Mouse (Mus musculus): ENCODE results near the gene 1700001K19Rik. TPM values are rescaled to one million over a fixed set of nuclear protein-coding genes. Genes with fewer than 3 reads are reported as not detected.
"Not testable (repeated sequence)": the region's sequence is repeated elsewhere in the genome, so short reads cannot be mapped to it uniquely, and the experiment has no call there.

1700001K19Rik gene
- polyA plus RNA-seq, 1 experiment, result not detected

DNA sequence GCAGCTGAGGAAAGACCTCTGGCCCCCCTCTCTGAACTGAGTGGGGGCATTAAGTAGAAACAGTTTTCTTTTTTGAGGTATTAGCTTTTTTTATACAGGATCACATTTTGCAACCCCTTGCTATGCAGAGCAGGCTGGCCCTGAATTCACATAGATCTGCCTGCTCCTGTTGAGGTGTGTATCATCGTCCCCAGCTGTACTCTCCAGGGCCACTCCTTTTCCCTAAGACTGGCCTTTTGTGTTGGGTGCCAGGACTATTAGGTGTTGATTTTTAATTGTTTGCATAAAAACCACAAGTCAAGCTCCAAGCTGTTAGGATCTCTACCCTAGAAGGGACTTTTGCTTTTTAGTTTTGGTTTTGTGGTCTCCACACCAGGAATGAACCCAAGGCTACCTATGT, 15.7 kb upstream of the 1700001K19Rik start:
- H3K27ac ChIP-seq (ENCODE audit: insufficient read depth, low read length), result peak overlapping the region; percentile 91
- no peaks in the 10 kb centered on the region for H3K27me3 ChIP-seq (ENCODE audit: control insufficient read depth, insufficient read depth, low read length, poor library complexity, severe bottlenecking)
- peak overlapping the region; percentile 32 for H3K4me3 ChIP-seq (ENCODE audit: low read depth, low read length)
- no peaks in the 10 kb centered on the region for H3K9me3 ChIP-seq (replicated peaks; ENCODE audit: control insufficient read depth, insufficient read depth, low read length, poor library complexity, severe bottlenecking)
- peak overlapping the region; percentile 94 for H3K9ac ChIP-seq (ENCODE audit: low read depth, poor library complexity, severe bottlenecking)
- no peaks in the 10 kb centered on the region for H3K4me1 ChIP-seq (ENCODE audit: control insufficient read depth, insufficient read depth, low read length)
- peaks cover 24% of the 10 kb centered on the region for H3K36me3 ChIP-seq (ENCODE audit: control insufficient read depth, insufficient read depth, low read length, poor library complexity, severe bottlenecking)
- TF ChIP-seq POLR2A (IDR thresholded peaks at IDR 0.05; ENCODE audit: insufficient read depth, low read length) (no peak), CTCF (IDR thresholded peaks at IDR 0.05; ENCODE audit: low read depth, low read length) (no peak), EP300 (IDR thresholded peaks at IDR 0.05; ENCODE audit: insufficient read depth, low read depth, low read length) (no peak)

DNA sequence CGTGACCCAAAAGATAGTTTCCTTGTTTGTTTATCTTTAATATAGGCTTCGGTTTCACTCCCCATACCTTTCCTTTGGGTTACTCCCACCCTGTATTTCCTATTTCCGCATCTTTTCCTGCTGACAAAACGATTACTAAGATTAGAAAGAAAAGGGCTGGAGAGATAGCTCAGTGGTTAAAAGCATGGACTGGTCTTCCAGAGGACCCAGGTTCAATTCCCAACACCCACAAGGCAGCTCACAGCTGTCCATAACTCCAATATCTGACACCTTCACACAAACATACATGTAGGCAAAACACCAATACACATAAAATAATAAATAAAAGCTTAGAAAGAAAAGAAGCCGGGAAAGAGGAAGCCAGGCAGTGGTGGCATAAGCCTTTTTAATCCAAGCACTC, 15.0 kb upstream of the 1700001K19Rik start:
- H3K9ac ChIP-seq (ENCODE audit: low read depth, poor library complexity, severe bottlenecking), result peak overlapping the region; percentile 94
- TF ChIP-seq POLR2A (IDR thresholded peaks at IDR 0.05; ENCODE audit: insufficient read depth, low read length), result no peak
- TF ChIP-seq CTCF (IDR thresholded peaks at IDR 0.05; ENCODE audit: low read depth, low read length), result no peak
- no peak for TF ChIP-seq EP300 (IDR thresholded peaks at IDR 0.05; ENCODE audit: insufficient read depth, low read depth, low read length)
- H3K4me1 ChIP-seq (ENCODE audit: control insufficient read depth, insufficient read depth, low read length), result no peaks in the 10 kb centered on the region
- no peaks in the 10 kb centered on the region for H3K9me3 ChIP-seq (replicated peaks; ENCODE audit: control insufficient read depth, insufficient read depth, low read length, poor library complexity, severe bottlenecking)
- peak overlapping the region; percentile 91 for H3K27ac ChIP-seq (ENCODE audit: insufficient read depth, low read length)
- H3K4me3 ChIP-seq (ENCODE audit: low read depth, low read length), result peak overlapping the region; percentile 80
- peaks cover 29% of the 10 kb centered on the region for H3K36me3 ChIP-seq (ENCODE audit: control insufficient read depth, insufficient read depth, low read length, poor library complexity, severe bottlenecking)
- no peaks in the 10 kb centered on the region for H3K27me3 ChIP-seq (ENCODE audit: control insufficient read depth, insufficient read depth, low read length, poor library complexity, severe bottlenecking)

DNA sequence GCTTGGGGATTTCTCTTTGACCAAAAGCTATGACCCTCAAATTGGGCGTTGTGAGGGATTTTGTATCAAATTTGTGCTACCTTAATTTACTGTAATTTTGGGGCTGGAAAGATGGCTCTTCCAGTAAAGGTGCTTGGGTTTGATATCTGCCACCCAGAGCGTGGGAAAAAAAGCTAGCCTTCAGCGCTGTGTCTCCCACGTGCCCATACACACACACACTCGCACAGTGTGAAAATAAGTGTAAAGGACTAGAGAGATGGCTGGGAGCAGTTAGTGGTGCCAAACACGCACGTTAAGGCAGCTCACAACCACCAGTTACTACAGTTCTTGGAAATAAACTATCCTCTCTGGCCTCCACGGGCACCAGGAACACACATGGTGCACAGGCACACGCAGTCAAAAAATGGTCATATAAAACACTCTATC, 14.6 kb upstream of the 1700001K19Rik start:
- Histone ChIP-seq H3K36me3 (ENCODE audit: control insufficient read depth, insufficient read depth, low read length, poor library complexity, severe bottlenecking) (peaks cover 31% of the 10 kb centered on the region), H3K9me3 (replicated peaks; ENCODE audit: control insufficient read depth, insufficient read depth, low read length, poor library complexity, severe bottlenecking) (no peaks in the 10 kb centered on the region), H3K9ac (ENCODE audit: low read depth, poor library complexity, severe bottlenecking) (peak overlapping the region; percentile 94), H3K27me3 (ENCODE audit: control insufficient read depth, insufficient read depth, low read length, poor library complexity, severe bottlenecking) (no peaks in the 10 kb centered on the region), H3K27ac (ENCODE audit: insufficient read depth, low read length) (peak overlapping the region; percentile 91), H3K4me3 (ENCODE audit: low read depth, low read length) (peak overlapping the region; percentile 80), H3K4me1 (ENCODE audit: control insufficient read depth, insufficient read depth, low read length) (no peaks in the 10 kb centered on the region)
- peak; percentile 18 for TF ChIP-seq POLR2A (IDR thresholded peaks at IDR 0.05; ENCODE audit: insufficient read depth, low read length)
- TF ChIP-seq CTCF (IDR thresholded peaks at IDR 0.05; ENCODE audit: low read depth, low read length), result no peak
- no peak for TF ChIP-seq EP300 (IDR thresholded peaks at IDR 0.05; ENCODE audit: insufficient read depth, low read depth, low read length)

DNA sequence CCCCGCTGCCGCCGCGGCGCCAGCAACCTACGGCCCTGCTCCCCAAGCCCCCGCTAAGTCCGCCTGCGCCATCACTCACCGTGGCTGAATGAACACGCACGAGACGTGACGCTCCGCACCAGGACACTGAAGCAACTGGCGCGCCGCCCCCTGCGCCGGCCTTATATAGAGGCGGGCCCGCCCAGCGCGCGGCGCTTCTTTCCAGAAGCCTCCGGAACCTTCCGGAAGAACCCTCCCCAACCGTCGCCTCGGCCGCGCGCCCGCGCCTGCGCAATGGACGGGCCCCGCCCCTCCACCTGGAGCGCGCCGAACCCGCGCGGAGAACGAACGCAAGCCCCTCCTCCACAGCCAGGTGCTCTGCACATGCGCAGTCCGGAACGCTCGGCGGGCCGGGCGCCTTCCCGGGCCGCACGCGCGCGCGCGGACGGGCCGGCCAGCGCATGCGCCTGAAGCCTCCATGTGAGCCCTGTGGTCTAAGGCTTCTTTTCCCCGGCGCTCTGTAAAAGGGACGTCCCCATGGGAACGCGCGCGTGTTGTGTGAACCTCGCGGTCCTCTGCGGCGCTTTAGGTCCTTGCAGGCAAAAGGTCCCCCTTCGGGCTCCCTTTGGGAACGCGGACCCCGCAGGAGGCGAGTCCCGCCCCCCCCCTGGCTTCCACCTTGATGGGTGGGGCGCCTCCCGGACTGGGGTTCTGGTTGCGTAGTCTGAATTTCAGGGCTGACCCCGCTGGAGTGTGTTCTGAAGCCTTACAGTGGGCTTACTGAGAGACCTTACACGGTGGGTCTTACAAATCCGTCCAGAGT, 14.0 kb upstream of the 1700001K19Rik start:
- Histone ChIP-seq H3K4me3 (ENCODE audit: low read depth, low read length) (peak overlapping the region; percentile 87), H3K9me3 (replicated peaks; ENCODE audit: control insufficient read depth, insufficient read depth, low read length, poor library complexity, severe bottlenecking) (no peaks in the 10 kb centered on the region), H3K36me3 (ENCODE audit: control insufficient read depth, insufficient read depth, low read length, poor library complexity, severe bottlenecking) (peaks cover 37% of the 10 kb centered on the region), H3K27me3 (ENCODE audit: control insufficient read depth, insufficient read depth, low read length, poor library complexity, severe bottlenecking) (no peaks in the 10 kb centered on the region), H3K27ac (ENCODE audit: insufficient read depth, low read length) (peak overlapping the region; percentile 91), H3K9ac (ENCODE audit: low read depth, poor library complexity, severe bottlenecking) (peak overlapping the region; percentile 100), H3K4me1 (ENCODE audit: control insufficient read depth, insufficient read depth, low read length) (no peaks in the 10 kb centered on the region)
- TF ChIP-seq EP300 (IDR thresholded peaks at IDR 0.05; ENCODE audit: insufficient read depth, low read depth, low read length) (peak; percentile 61), CTCF (IDR thresholded peaks at IDR 0.05; ENCODE audit: low read depth, low read length) (no peak), POLR2A (IDR thresholded peaks at IDR 0.05; ENCODE audit: insufficient read depth, low read length) (peak; percentile 94)

DNA sequence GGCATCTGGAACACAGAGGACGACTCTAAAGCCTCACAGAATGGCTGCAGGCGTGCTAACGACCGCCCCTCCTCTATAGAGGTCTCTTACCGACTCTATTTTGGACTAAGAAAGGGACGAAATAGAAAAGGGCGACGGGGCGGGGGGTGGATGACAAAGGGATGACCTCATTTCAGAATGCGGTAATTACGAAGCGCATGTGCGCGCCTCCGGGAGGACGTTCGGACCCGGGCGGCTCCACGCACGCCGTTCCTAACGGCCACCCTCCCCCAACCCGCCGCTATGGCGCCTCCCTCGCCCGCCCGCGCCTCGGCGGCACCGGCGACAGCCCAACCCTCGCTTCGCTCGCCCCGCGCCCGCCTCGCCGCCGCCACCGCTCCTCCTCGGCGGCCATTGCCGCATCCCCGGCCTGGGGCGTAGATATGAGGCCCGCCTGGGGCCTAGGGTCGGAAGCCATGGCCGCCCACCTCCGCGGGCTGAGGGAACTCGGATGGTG, 13.3 kb upstream of the 1700001K19Rik start:
- H3K27me3 ChIP-seq (ENCODE audit: control insufficient read depth, insufficient read depth, low read length, poor library complexity, severe bottlenecking), result no peaks in the 10 kb centered on the region
- H3K4me1 ChIP-seq (ENCODE audit: control insufficient read depth, insufficient read depth, low read length), result no peaks in the 10 kb centered on the region
- peak overlapping the region; percentile 100 for H3K9ac ChIP-seq (ENCODE audit: low read depth, poor library complexity, severe bottlenecking)
- H3K9me3 ChIP-seq (replicated peaks; ENCODE audit: control insufficient read depth, insufficient read depth, low read length, poor library complexity, severe bottlenecking), result no peaks in the 10 kb centered on the region
- H3K4me3 ChIP-seq (ENCODE audit: low read depth, low read length), result peak overlapping the region; percentile 87
- peaks cover 39% of the 10 kb centered on the region for H3K36me3 ChIP-seq (ENCODE audit: control insufficient read depth, insufficient read depth, low read length, poor library complexity, severe bottlenecking)
- TF ChIP-seq POLR2A (IDR thresholded peaks at IDR 0.05; ENCODE audit: insufficient read depth, low read length) (no peak), CTCF (IDR thresholded peaks at IDR 0.05; ENCODE audit: low read depth, low read length) (no peak), EP300 (IDR thresholded peaks at IDR 0.05; ENCODE audit: insufficient read depth, low read depth, low read length) (no peak)
- peak overlapping the region; percentile 66 for H3K27ac ChIP-seq (ENCODE audit: insufficient read depth, low read length)

DNA sequence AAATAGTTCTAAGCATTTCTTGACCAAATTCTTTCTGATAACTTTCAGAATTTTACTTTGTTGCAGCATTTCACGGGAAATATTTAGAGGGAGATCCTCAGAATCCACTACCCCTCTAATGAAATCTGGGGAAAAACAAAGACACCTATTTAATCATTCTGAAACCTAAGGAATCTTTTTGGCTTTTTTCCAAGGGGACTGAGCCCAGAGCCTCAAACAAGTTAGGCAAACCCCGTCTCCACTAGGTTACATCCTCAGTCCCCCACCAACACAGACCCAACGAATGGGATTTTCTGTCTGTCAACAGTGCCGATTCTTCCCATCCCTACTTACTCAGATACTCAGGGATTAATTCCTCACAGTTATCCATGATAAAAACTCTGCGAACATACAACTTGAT, 11.0 kb upstream of the 1700001K19Rik start:
- H3K4me3 ChIP-seq (ENCODE audit: low read depth, low read length), result peak overlapping the region; percentile 65
- not testable (repeated sequence) for H3K4me1 ChIP-seq (ENCODE audit: control insufficient read depth, insufficient read depth, low read length); H3K27me3 ChIP-seq (ENCODE audit: control insufficient read depth, insufficient read depth, low read length, poor library complexity, severe bottlenecking); H3K9me3 ChIP-seq (replicated peaks; ENCODE audit: control insufficient read depth, insufficient read depth, low read length, poor library complexity, severe bottlenecking)
- peaks cover 53% of the 10 kb centered on the region for H3K36me3 ChIP-seq (ENCODE audit: control insufficient read depth, insufficient read depth, low read length, poor library complexity, severe bottlenecking)
- peak overlapping the region; percentile 40 for H3K9ac ChIP-seq (ENCODE audit: low read depth, poor library complexity, severe bottlenecking)
- H3K27ac ChIP-seq (ENCODE audit: insufficient read depth, low read length), result peak overlapping the region; percentile 68
